Mouse (Mus musculus) macrophage (primary cell): ENCODE measurements around the gene Gm38394. TPM values are rescaled to one million over a fixed set of nuclear protein-coding genes. Genes with fewer than 3 reads are reported as not detected.

Source experiments
- H3K27ac ChIP-seq: fragments of 350-480 bp; formaldehyde crosslinking; 2 replicates; pipeline ENCODE4 v1.9.0; 2021
- H3K36me3 ChIP-seq: fragments of 350-480 bp; formaldehyde crosslinking; 2 replicates; pipeline ENCODE4 v1.9.0; 2021; ENCODE audit errors: inconsistent target
- H3K4me3 ChIP-seq: fragments of 350-480 bp; formaldehyde crosslinking; 2 replicates; pipeline ENCODE4 v1.9.0; 2021; ENCODE audit errors: inconsistent target
- H3K79me2 ChIP-seq: fragments of 350-480 bp; formaldehyde crosslinking; 2 replicates; pipeline ENCODE4 v1.9.0; 2021; ENCODE audit errors: inconsistent target
- WGBS: methylation state at CpG from one replicate; pipeline ENCODE4 v1.1.7; 2026; ENCODE audit warnings: inconsistent platforms; ENCODE audit not compliant: missing documents; 5-methylcytosine and 5-hydroxymethylcytosine counted together
- polyA plus RNA-seq: library from polyadenylated mRNA; stranded (reverse); fragments of 250-400 nt; gene quantifications from 3 replicates; pipeline ENCODE4 v1.2.4, GENCODE M21; 2018; ENCODE audit warnings: inconsistent platforms

The Gm38394 gene
- polyA plus RNA-seq, 1 experiment from 2014 or later: 4.5 TPM

GRCm38 (mm10) chr1:133585995-133586537, 75.1 kb downstream of the Gm38394 start:
- WGBS: 87% methylated on average over 5 of the region's 6 CpGs
- Histone ChIP-seq H3K36me3 (no peaks in the 10 kb centered on the region), H3K27ac (no peak overlapping the region), H3K79me2 (no peaks in the 10 kb centered on the region), H3K4me3 (no peak overlapping the region)

GRCm38 (mm10) chr1:133571293-133571692, 89.8 kb downstream of the Gm38394 start:
- 13% methylated on average over 11 of the region's 11 CpGs for WGBS
- no peak overlapping the region for H3K27ac ChIP-seq
- no peaks in the 10 kb centered on the region for H3K79me2 ChIP-seq
- no peaks in the 10 kb centered on the region for H3K36me3 ChIP-seq
- H3K4me3 ChIP-seq: no peak overlapping the region

Other genes with a start within 250 kb of the Gm38394 start
- gene Sox13, start 236.9 kb downstream of the Gm38394 start, polyA plus RNA-seq: 0.24 to 0.27 TPM in 2 of 3 replicates, not detected in the other
- 56.9 to 216 TPM (median 121 TPM) in 3 replicates for gene Snrpe, start 51.0 kb downstream of the Gm38394 start, polyA plus RNA-seq
- 1.1 to 1.7 TPM (median 1.6 TPM) in 3 replicates for gene Zbed6, start 433 bp downstream of the Gm38394 start, polyA plus RNA-seq
- not detected in 3 replicates for gene Lax1, start 28.8 kb upstream of the Gm38394 start, polyA plus RNA-seq
- gene Atp2b4, start 139.7 kb upstream of the Gm38394 start, polyA plus RNA-seq: 0.16 to 0.51 TPM (median 0.43 TPM) in 3 replicates
- not detected in 3 replicates for gene Optc, start 246.7 kb upstream of the Gm38394 start, polyA plus RNA-seq